Mouse (Mus musculus) neural tube, embryonic 12.5 days (tissue): ENCODE results near the gene Cdc34. TPM values are rescaled to one million over a fixed set of nuclear protein-coding genes. Genes with fewer than 3 reads are reported as not detected.
A peak's percentile ranks its signal among the peaks of the same experiment; 100 is the strongest.

ENCODE experiments used
- ATAC-seq: fragments of 200-750 bp; cut with Nextera tagmentation; 2 replicates; pipeline ENCODE4 v1.8.0; 2017; ENCODE audit warnings: low read depth, mild to moderate bottlenecking, moderate TSS enrichment, moderate library complexity; ENCODE audit not compliant: low FRiP score
- H3K27ac ChIP-seq: fragments of 300-500 bp; sonication (generic); 2 replicates; pipeline ENCODE4 v1.5.1; 2016
- H3K27me3 ChIP-seq: fragments of 300-500 bp; sonication (generic); replicated peaks from 2 replicates; pipeline ENCODE4 v1.6.1; 2016; ENCODE audit warnings: mild to moderate bottlenecking
- H3K36me3 ChIP-seq: fragments of 300-500 bp; sonication (generic); 2 replicates; pipeline ENCODE4 v1.6.1; 2016; ENCODE audit warnings: mild to moderate bottlenecking
- H3K4me1 ChIP-seq: fragments of 300-500 bp; sonication (generic); 2 replicates; pipeline ENCODE4 v1.6.1; 2016
- H3K4me2 ChIP-seq: fragments of 300-500 bp; sonication (generic); replicated peaks from 2 replicates; pipeline ENCODE4 v1.6.1; 2016; ENCODE audit warnings: mild to moderate bottlenecking
- H3K4me3 ChIP-seq: fragments of 300-500 bp; sonication (generic); 2 replicates; pipeline ENCODE4 v1.5.1; 2016
- H3K9ac ChIP-seq: fragments of 300-500 bp; sonication (generic); 2 replicates; pipeline ENCODE4 v1.6.1; 2016; ENCODE audit warnings: mild to moderate bottlenecking
- H3K9me3 ChIP-seq: fragments of 300-500 bp; sonication (generic); 2 replicates; pipeline ENCODE4 v1.6.1; 2016; ENCODE audit warnings: mild to moderate bottlenecking
- WGBS: fragments of 180-500 bp; shearing (Covaris S2); methylation state at CpG from one replicate; pipeline ENCODE4 v1.1.7; 2016; 5-methylcytosine and 5-hydroxymethylcytosine counted together
- polyA plus RNA-seq: library from polyadenylated mRNA; unstranded; fragments of >200 nt; fragmentation: Nextera tagmentation; extraction: Ambion mirVana; gene quantifications from 2 replicates; pipeline ENCODE4 v1.2.1, GENCODE M21; 2016

Gene Cdc34
- polyA plus RNA-seq, 1 experiment from 2014 or later, result 136 TPM

DNA sequence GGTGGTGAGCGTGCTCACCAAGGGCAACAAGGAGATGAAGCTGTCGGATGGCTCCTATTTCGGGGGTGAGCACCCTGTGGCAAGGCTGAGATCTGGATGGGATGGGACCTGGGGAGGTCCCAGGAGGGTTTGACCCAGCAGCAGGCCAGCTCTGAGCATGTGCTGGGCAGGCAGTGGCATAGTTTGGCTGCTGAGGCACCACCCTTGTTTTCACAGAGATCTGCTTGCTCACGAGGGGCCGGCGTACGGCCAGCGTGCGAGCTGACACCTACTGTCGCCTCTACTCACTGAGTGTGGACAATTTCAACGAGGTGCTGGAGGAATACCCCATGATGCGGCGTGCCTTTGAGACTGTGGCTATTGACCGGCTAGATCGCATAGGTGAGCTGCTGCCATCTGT lies 51.9 kb downstream of the Cdc34 start:
- peaks cover 35% of the 10 kb centered on the region for H3K9me3 ChIP-seq
- no peak overlapping the region for H3K9ac ChIP-seq
- no peak for ATAC-seq
- 93% methylated on average over 15 of the region's 15 CpGs for WGBS
- peaks cover 62% of the 10 kb centered on the region for H3K36me3 ChIP-seq
- no peaks in the 10 kb centered on the region for H3K4me1 ChIP-seq
- no peak overlapping the region for H3K4me3 ChIP-seq
- H3K4me2 ChIP-seq, result no peak overlapping the region
- H3K27ac ChIP-seq, result no peak overlapping the region
- peaks cover 19% of the 10 kb centered on the region for H3K27me3 ChIP-seq

GRCm38 (mm10) chr10:79735361-79735760 lies 53.4 kb downstream of the Cdc34 start:
- no peak for ATAC-seq
- Histone ChIP-seq H3K9me3 (peaks cover 50% of the 10 kb centered on the region), H3K4me1 (no peaks in the 10 kb centered on the region), H3K36me3 (peaks cover 77% of the 10 kb centered on the region), H3K4me2 (peak overlapping the region; percentile 36), H3K4me3 (no peak overlapping the region), H3K9ac (no peak overlapping the region), H3K27ac (0 out of 2 replicates have a peak overlapping the region, but pooled peaks have one; percentile 10), H3K27me3 (peaks cover 19% of the 10 kb centered on the region)
- 26% methylated on average over 48 of the region's 52 CpGs for WGBS

DNA sequence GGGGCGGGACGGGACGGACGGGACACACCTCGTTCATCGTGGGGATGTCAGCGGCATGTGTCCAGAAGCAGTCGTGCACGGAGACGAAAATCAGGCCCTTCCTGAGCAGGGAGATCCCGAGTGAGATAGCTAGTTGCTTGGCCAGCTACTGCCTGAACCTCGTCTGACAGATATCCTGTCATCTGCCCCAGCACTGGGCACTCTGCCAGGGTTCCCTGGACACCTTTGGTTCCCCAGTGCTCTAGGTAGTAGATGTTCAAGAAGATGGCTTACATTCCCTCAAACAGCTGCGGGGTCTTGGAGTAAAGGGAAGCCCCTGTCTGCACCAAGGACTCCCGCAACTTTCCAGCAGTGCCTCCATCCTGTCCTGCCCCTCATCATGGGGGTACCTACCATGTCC lies 54.7 kb downstream of the Cdc34 start:
- no peak overlapping the region for H3K4me3 ChIP-seq
- peaks cover 91% of the 10 kb centered on the region for H3K36me3 ChIP-seq
- no peak overlapping the region for H3K9ac ChIP-seq
- no peaks in the 10 kb centered on the region for H3K4me1 ChIP-seq
- ATAC-seq, result no peak
- no peak overlapping the region for H3K27ac ChIP-seq
- peaks cover 53% of the 10 kb centered on the region for H3K9me3 ChIP-seq
- H3K27me3 ChIP-seq, result peaks cover 19% of the 10 kb centered on the region
- H3K4me2 ChIP-seq, result no peak overlapping the region
- 92% methylated on average over 14 of the region's 14 CpGs for WGBS

Other genes starting within 250 kb of the Cdc34 start
- not detected in 2 replicates for gene Vmn2r83, start 213.5 kb upstream of the Cdc34 start, polyA plus RNA-seq
- 16.2 and 17.9 TPM in 2 replicates for gene Plpp2, start 148.4 kb upstream of the Cdc34 start, polyA plus RNA-seq
- gene Mier2, start 127.0 kb upstream of the Cdc34 start, polyA plus RNA-seq, result 67.4 and 69.5 TPM in 2 replicates
- gene Theg, start 94.9 kb upstream of the Cdc34 start, polyA plus RNA-seq, result not detected in 2 replicates
- 0.09 TPM in 1 of 2 replicates, not detected in the other for gene C2cd4c, start 68.2 kb upstream of the Cdc34 start, polyA plus RNA-seq
- 35.5 and 43.9 TPM in 2 replicates for gene Shc2, start 44.3 kb upstream of the Cdc34 start, polyA plus RNA-seq
- gene Odf3l2, start 36.5 kb upstream of the Cdc34 start, polyA plus RNA-seq, result not detected in 2 replicates
- gene Madcam1, start 17.6 kb upstream of the Cdc34 start, polyA plus RNA-seq, result 1.1 and 2.0 TPM in 2 replicates
- gene Tpgs1, start 12.8 kb upstream of the Cdc34 start, polyA plus RNA-seq, result 75.2 and 79.6 TPM in 2 replicates
- 0.65 and 1.4 TPM in 2 replicates for gene Gzmm, start 6.8 kb downstream of the Cdc34 start, polyA plus RNA-seq
- 634 and 639 TPM in 2 replicates for gene Bsg, start 22.3 kb downstream of the Cdc34 start, polyA plus RNA-seq
- 0.61 and 0.79 TPM in 2 replicates for gene Hcn2, start 34.4 kb downstream of the Cdc34 start, polyA plus RNA-seq
- gene Polrmt, start 64.4 kb downstream of the Cdc34 start, polyA plus RNA-seq, result 44.7 and 44.9 TPM in 2 replicates
- gene Fgf22, start 72.9 kb downstream of the Cdc34 start, polyA plus RNA-seq, result 0.55 and 1.2 TPM in 2 replicates
- gene Rnf126, start 84.8 kb downstream of the Cdc34 start, polyA plus RNA-seq, result 115 and 118 TPM in 2 replicates
- 1.5 and 2.0 TPM in 2 replicates for gene Fstl3, start 95.1 kb downstream of the Cdc34 start, polyA plus RNA-seq
- gene Prss57, start 108.8 kb downstream of the Cdc34 start, polyA plus RNA-seq, result 0.16 and 0.42 TPM in 2 replicates
- 196 and 205 TPM in 2 replicates for gene Palm, start 111.4 kb downstream of the Cdc34 start, polyA plus RNA-seq
- 1.6 and 2.3 TPM in 2 replicates for gene Misp, start 138.8 kb downstream of the Cdc34 start, polyA plus RNA-seq
- gene Ptbp1, start 172.2 kb downstream of the Cdc34 start, polyA plus RNA-seq, result 180 and 189 TPM in 2 replicates
- 12.6 and 15.5 TPM in 2 replicates for gene Prtn3, start 192.3 kb downstream of the Cdc34 start, polyA plus RNA-seq
- 296 and 301 TPM in 2 replicates for gene Plppr3, start 192.4 kb downstream of the Cdc34 start, polyA plus RNA-seq
- 0.34 and 0.53 TPM in 2 replicates for gene Elane, start 204.1 kb downstream of the Cdc34 start, polyA plus RNA-seq
- not detected in 2 replicates for gene Cfd, start 208.7 kb downstream of the Cdc34 start, polyA plus RNA-seq
- gene Med16, start 226.7 kb downstream of the Cdc34 start, polyA plus RNA-seq, result 60.5 and 62.6 TPM in 2 replicates
- gene Gm26602, start 228.7 kb downstream of the Cdc34 start, polyA plus RNA-seq, result 28.4 and 40.5 TPM in 2 replicates
- gene Kiss1r, start 234.8 kb downstream of the Cdc34 start, polyA plus RNA-seq, result 1.1 and 1.3 TPM in 2 replicates
- gene R3hdm4, start 239.0 kb downstream of the Cdc34 start, polyA plus RNA-seq, result 185 and 186 TPM in 2 replicates
- gene Arid3a, start 244.8 kb downstream of the Cdc34 start, polyA plus RNA-seq, result 4.9 and 7.7 TPM in 2 replicates